Mouse (Mus musculus): ENCODE results near the gene Atp1a1. TPM values are rescaled to one million over a fixed set of nuclear protein-coding genes. Genes with fewer than 3 reads are reported as not detected.

The Atp1a1 gene
- polyA plus RNA-seq, 1 experiment, result 73.9 TPM

- H3K4me1 ChIP-seq (ENCODE audit: control insufficient read depth, insufficient read depth, low read length), result no peaks in the 10 kb centered on the region
- H3K27ac ChIP-seq (ENCODE audit: control insufficient read depth, insufficient read depth, low read depth, low read length, poor library complexity), result no peak overlapping the region
- H3K4me3 ChIP-seq (replicated peaks; ENCODE audit: control insufficient read depth, low read depth, low read length), result no peak overlapping the region
- WGBS, result 89% methylated on average over 3 of the region's 3 CpGs
- TF ChIP-seq POLR2A (IDR thresholded peaks at IDR 0.05; ENCODE audit: borderline replicate concordance, control insufficient read depth, low read depth, low read length) (no peak), CTCF (IDR thresholded peaks at IDR 0.05; ENCODE audit: control insufficient read depth, insufficient read depth, low read length) (no peak)
These were observed 29.9 kb downstream of the Atp1a1 start for GRCm38 (mm10) chr3:101574463-101575193.

- TF ChIP-seq POLR2A (IDR thresholded peaks at IDR 0.05; ENCODE audit: borderline replicate concordance, control insufficient read depth, low read depth, low read length) (no peak), CTCF (IDR thresholded peaks at IDR 0.05; ENCODE audit: control insufficient read depth, insufficient read depth, low read length) (no peak)
- no peak overlapping the region for H3K27ac ChIP-seq (ENCODE audit: control insufficient read depth, insufficient read depth, low read depth, low read length, poor library complexity)
- no peaks in the 10 kb centered on the region for H3K4me1 ChIP-seq (ENCODE audit: control insufficient read depth, insufficient read depth, low read length)
- no peak overlapping the region for H3K4me3 ChIP-seq (replicated peaks; ENCODE audit: control insufficient read depth, low read depth, low read length)
- 87% methylated on average over 5 of the region's 5 CpGs for WGBS
These were observed 31.5 kb downstream of the Atp1a1 start for GRCm38 (mm10) chr3:101572991-101573390.

- H3K27ac ChIP-seq (ENCODE audit: control insufficient read depth, insufficient read depth, low read depth, low read length, poor library complexity), result no peak overlapping the region
- no peak overlapping the region for H3K4me3 ChIP-seq (replicated peaks; ENCODE audit: control insufficient read depth, low read depth, low read length)
- WGBS, result 86% methylated on average over 7 of the region's 7 CpGs
- TF ChIP-seq POLR2A (IDR thresholded peaks at IDR 0.05; ENCODE audit: borderline replicate concordance, control insufficient read depth, low read depth, low read length), result no peak
- no peak for TF ChIP-seq CTCF (IDR thresholded peaks at IDR 0.05; ENCODE audit: control insufficient read depth, insufficient read depth, low read length)
- no peaks in the 10 kb centered on the region for H3K4me1 ChIP-seq (ENCODE audit: control insufficient read depth, insufficient read depth, low read length)
These were observed 32.3 kb downstream of the Atp1a1 start for GRCm38 (mm10) chr3:101572174-101572626.

- TF ChIP-seq POLR2A (IDR thresholded peaks at IDR 0.05; ENCODE audit: borderline replicate concordance, control insufficient read depth, low read depth, low read length) (no peak), CTCF (IDR thresholded peaks at IDR 0.05; ENCODE audit: control insufficient read depth, insufficient read depth, low read length) (no peak)
- Histone ChIP-seq H3K4me1 (ENCODE audit: control insufficient read depth, insufficient read depth, low read length) (no peaks in the 10 kb centered on the region), H3K4me3 (replicated peaks; ENCODE audit: control insufficient read depth, low read depth, low read length) (no peak overlapping the region), H3K27ac (ENCODE audit: control insufficient read depth, insufficient read depth, low read depth, low read length, poor library complexity) (no peak overlapping the region)
- WGBS, result 74% methylated on average over 8 of the region's 8 CpGs
These were observed 32.9 kb downstream of the Atp1a1 start for GRCm38 (mm10) chr3:101571515-101572130.

GRCm38 (mm10) chr3:101570747-101571514 lies 33.6 kb downstream of the Atp1a1 start:
- H3K4me1 ChIP-seq (ENCODE audit: control insufficient read depth, insufficient read depth, low read length), result no peaks in the 10 kb centered on the region
- no peak overlapping the region for H3K27ac ChIP-seq (ENCODE audit: control insufficient read depth, insufficient read depth, low read depth, low read length, poor library complexity)
- 83% methylated on average over 6 of the region's 6 CpGs for WGBS
- TF ChIP-seq CTCF (IDR thresholded peaks at IDR 0.05; ENCODE audit: control insufficient read depth, insufficient read depth, low read length) (no peak), POLR2A (IDR thresholded peaks at IDR 0.05; ENCODE audit: borderline replicate concordance, control insufficient read depth, low read depth, low read length) (no peak)
- no peak overlapping the region for H3K4me3 ChIP-seq (replicated peaks; ENCODE audit: control insufficient read depth, low read depth, low read length)

GRCm38 (mm10) chr3:101570246-101570645 lies 34.2 kb downstream of the Atp1a1 start:
- TF ChIP-seq POLR2A (IDR thresholded peaks at IDR 0.05; ENCODE audit: borderline replicate concordance, control insufficient read depth, low read depth, low read length), result no peak
- TF ChIP-seq CTCF (IDR thresholded peaks at IDR 0.05; ENCODE audit: control insufficient read depth, insufficient read depth, low read length), result no peak
- no peak overlapping the region for H3K4me3 ChIP-seq (replicated peaks; ENCODE audit: control insufficient read depth, low read depth, low read length)
- no peak overlapping the region for H3K27ac ChIP-seq (ENCODE audit: control insufficient read depth, insufficient read depth, low read depth, low read length, poor library complexity)
- no peaks in the 10 kb centered on the region for H3K4me1 ChIP-seq (ENCODE audit: control insufficient read depth, insufficient read depth, low read length)
- WGBS, result 77% methylated on average over 3 of the region's 3 CpGs

GRCm38 (mm10) chr3:101568627-101569026 lies 35.9 kb downstream of the Atp1a1 start:
- no peak overlapping the region for H3K4me3 ChIP-seq (replicated peaks; ENCODE audit: control insufficient read depth, low read depth, low read length)
- WGBS, result 78% methylated on average over 4 of the region's 4 CpGs

GRCm38 (mm10) chr3:101564011-101564410 lies 40.5 kb downstream of the Atp1a1 start:
- Histone ChIP-seq H3K27ac (ENCODE audit: control insufficient read depth, insufficient read depth, low read depth, low read length, poor library complexity) (no peak overlapping the region), H3K4me3 (replicated peaks; ENCODE audit: control insufficient read depth, low read depth, low read length) (no peak overlapping the region), H3K4me1 (ENCODE audit: control insufficient read depth, insufficient read depth, low read length) (no peaks in the 10 kb centered on the region; the same call in 1 of the 2 replicates)
- TF ChIP-seq POLR2A (IDR thresholded peaks at IDR 0.05; ENCODE audit: borderline replicate concordance, control insufficient read depth, low read depth, low read length), result no peak
- no peak for TF ChIP-seq CTCF (IDR thresholded peaks at IDR 0.05; ENCODE audit: control insufficient read depth, insufficient read depth, low read length)
- WGBS, result 84% methylated on average over 2 of the region's 2 CpGs

More at GRCm38 (mm10) chr3:101568627-101569026, 35.9 kb downstream of the Atp1a1 start:
- H3K4me1 ChIP-seq (ENCODE audit: control insufficient read depth, insufficient read depth, low read length), result no peaks in the 10 kb centered on the region
- no peak overlapping the region for H3K27ac ChIP-seq (ENCODE audit: control insufficient read depth, insufficient read depth, low read depth, low read length, poor library complexity)
- no peak for TF ChIP-seq POLR2A (IDR thresholded peaks at IDR 0.05; ENCODE audit: borderline replicate concordance, control insufficient read depth, low read depth, low read length)
- TF ChIP-seq CTCF (IDR thresholded peaks at IDR 0.05; ENCODE audit: control insufficient read depth, insufficient read depth, low read length), result no peak

Data from bone marrow, adult 2 months (tissue).